Mouse (Mus musculus): ENCODE data around the gene Gal3st2c.
"Not testable (repeated sequence)": the region's sequence is repeated elsewhere in the genome, so short reads cannot be mapped to it uniquely, and the experiment has no call there.

Gal3st2c gene

GRCm38 (mm10) chr1:94046544-94046943, 56.2 kb downstream of the Gal3st2c start:
- no peak for DNase-seq (ENCODE audit: low spot score in 2 of 2)

GRCm38 (mm10) chr1:94051104-94051503, 60.8 kb downstream of the Gal3st2c start:
- DNase-seq (ENCODE audit: low spot score in 2 of 2), result no peak

GRCm38 (mm10) chr1:94052373-94052772, 62.1 kb downstream of the Gal3st2c start, which contains the start of gene Pdcd1:
Gene Pdcd1, minus strand, starts transcription at chr1:94052553.
- no peak for DNase-seq (ENCODE audit: low spot score in 2 of 2)

GRCm38 (mm10) chr1:94053530-94054216, 63.4 kb downstream of the Gal3st2c start:
- DNase-seq (ENCODE audit: low spot score in 2 of 2), result no peak

- no peak for DNase-seq (ENCODE audit: low spot score in 2 of 2)
These were observed 64.2 kb downstream of the Gal3st2c start for GRCm38 (mm10) chr1:94054481-94054880.

GRCm38 (mm10) chr1:94055966-94056365, 65.7 kb downstream of the Gal3st2c start:
- no peak for DNase-seq (ENCODE audit: low spot score in 2 of 2)

- no peak for DNase-seq (ENCODE audit: low spot score in 2 of 2)
These were observed 67.1 kb downstream of the Gal3st2c start for GRCm38 (mm10) chr1:94057401-94057800.

GRCm38 (mm10) chr1:94058281-94058680, 68.0 kb downstream of the Gal3st2c start:
- not testable (repeated sequence) for DNase-seq (ENCODE audit: low spot score in 2 of 2)
